Mouse (Mus musculus): Measurements from ENCODE around the gene Ucp3.

GRCm38 (mm10) chr7:100535831-100536230 is 63.0 kb downstream of the Ucp3 start:
- no peak for TF ChIP-seq CTCF (IDR thresholded peaks at IDR 0.05; ENCODE audit: low read depth, low read length)
- TF ChIP-seq POLR2A (IDR thresholded peaks at IDR 0.05; ENCODE audit: insufficient read depth, low read length), result no peak
